ENCODE assay signal across 11 mouse cellular contexts in genomic region chr2:139579280-139579679, GRCm38 (mm10).
DNase-seq lines count a peak whose midpoint lies in the region; ATAC-seq and TF ChIP-seq lines count a peak whose summit lies in the region.
"Had no signal": no experiment of that assay in that cellular context is flagged by ENCODE, and none has a peak within 500 bp of the region (broad histone marks: within the 10 kb centered on the region; RNA-seq: fewer than 3 reads in every experiment).

No protein-coding gene starts in this region.

- H3K9me3 ChIP-seq in intestine, postnatal 0 days (ENCODE audit: control insufficient read depth) = no peaks in the 10 kb centered on the region
- H3K9me3 ChIP-seq in intestine, embryonic 16.5 days (ENCODE audit: control insufficient read depth, low read length) = no peaks in the 10 kb centered on the region
- H3K9me3 ChIP-seq: heart, embryonic 13.5 days; limb, embryonic 10.5 days had no signal

- H3K4me2 ChIP-seq in intestine, postnatal 0 days (replicated peaks; ENCODE audit: low read depth) = no peak overlapping the region
- H3K4me2 ChIP-seq in intestine, embryonic 16.5 days (ENCODE audit: low read depth, low read length) = no peak overlapping the region
- H3K4me2 ChIP-seq: heart, embryonic 13.5 days had no signal

- no peak overlapping the region for H3K4me3 ChIP-seq in intestine, postnatal 0 days (ENCODE audit: low read depth, low read length)
- H3K4me3 ChIP-seq in intestine, embryonic 16.5 days (ENCODE audit: low read length) = no peak overlapping the region
- H3K4me3 ChIP-seq: heart, embryonic 13.5 days; limb, embryonic 10.5 days had no signal

- H3K9ac ChIP-seq in intestine, postnatal 0 days (ENCODE audit: low read depth, low read length) = no peak overlapping the region
- H3K9ac ChIP-seq in intestine, embryonic 16.5 days (ENCODE audit: low read depth, low read length) = no peak overlapping the region
- H3K9ac ChIP-seq: heart, embryonic 13.5 days had no signal

- no peak for ATAC-seq in intestine, postnatal 0 days
- ATAC-seq in intestine, embryonic 16.5 days = no peak
- ATAC-seq in megakaryocyte-erythroid progenitor cell, adult 5-6 weeks (replicated peaks; ENCODE audit: low FRiP score, low TSS enrichment, poor library complexity, severe bottlenecking) = no peak

- 5% methylated on average over 3 of the region's 3 CpGs for WGBS in intestine, postnatal 0 days
- WGBS in intestine, embryonic 16.5 days = 10% methylated on average over 3 of the region's 3 CpGs

- no peaks in the 10 kb centered on the region for H3K4me1 ChIP-seq in intestine, postnatal 0 days (replicated peaks; ENCODE audit: control insufficient read depth, insufficient read depth, low read length)
- H3K4me1 ChIP-seq in intestine, embryonic 16.5 days (ENCODE audit: control insufficient read depth, insufficient read depth, low read length) = no peaks in the 10 kb centered on the region

- no peaks in the 10 kb centered on the region for H3K27me3 ChIP-seq in intestine, postnatal 0 days (replicated peaks; ENCODE audit: control insufficient read depth, insufficient read depth, low read length)
- H3K27me3 ChIP-seq in intestine, embryonic 16.5 days (replicated peaks; ENCODE audit: control insufficient read depth, insufficient read depth, low read length) = no peaks in the 10 kb centered on the region
- H3K27me3 ChIP-seq: heart, embryonic 13.5 days had no signal

- H3K36me3 ChIP-seq in intestine, postnatal 0 days (ENCODE audit: control insufficient read depth, insufficient read depth) = no peaks in the 10 kb centered on the region
- H3K36me3 ChIP-seq in intestine, embryonic 16.5 days (ENCODE audit: control insufficient read depth, insufficient read depth, low read length) = no peaks in the 10 kb centered on the region
- H3K36me3 ChIP-seq: heart, embryonic 13.5 days; limb, embryonic 10.5 days had no signal

- TF ChIP-seq CTCF in intestine, postnatal 0 days (IDR thresholded peaks at IDR 0.05; ENCODE audit: low read depth) = peak; percentile 48

- peak; percentile 24 for DNase-seq in embryo, embryonic 11 days
- DNase-seq in embryo, embryonic 10 days (ENCODE audit: low spot score) = no peak
- peak; percentile 41 for DNase-seq in 3T3-L1 (ENCODE audit: low read depth, low spot score)
- DNase-seq in NIH3T3 (ENCODE audit: low read depth) = peak; percentile 25
- DNase-seq in layer of hippocampus, adult 8-10 months (ENCODE audit: low spot score in 2 of 2) = no peak
- DNase-seq: gastrocnemius, postnatal 25 days had no signal

- H3K27ac ChIP-seq in intestine, postnatal 0 days (ENCODE audit: low read depth, low read length) = no peak overlapping the region
- no peak overlapping the region for H3K27ac ChIP-seq in intestine, embryonic 16.5 days (ENCODE audit: low read length)
- H3K27ac ChIP-seq: heart, embryonic 13.5 days; limb, embryonic 10.5 days had no signal

Comparison
In these comparisons a context has a peak if more than half of its experiments do, and no peak if none do; other contexts are left out.
1. DNase-seq: peak in embryo, embryonic 11 days (single experiment), 3T3-L1 (single experiment) and NIH3T3 (single experiment); none in embryo, embryonic 10 days (single experiment) and layer of hippocampus, adult 8-10 months (0 of 2).